Mouse (Mus musculus) leukemia stem cell, adult 10-12 weeks (primary cell): ENCODE data around the gene Lrrc8a. TPM values are rescaled to one million over a fixed set of nuclear protein-coding genes. Genes with fewer than 3 reads are reported as not detected.

Experiments used
- polyA plus RNA-seq: library from polyadenylated mRNA; stranded (reverse); fragments of >175 nt; gene quantifications from 2 replicates; pipeline ENCODE4 v1.2.3, GENCODE M21; 2012; ENCODE audit warnings: low replicate concordance

Gene Lrrc8a
- 6.1 and 9.8 TPM in 2 replicates for polyA plus RNA-seq

DNA sequence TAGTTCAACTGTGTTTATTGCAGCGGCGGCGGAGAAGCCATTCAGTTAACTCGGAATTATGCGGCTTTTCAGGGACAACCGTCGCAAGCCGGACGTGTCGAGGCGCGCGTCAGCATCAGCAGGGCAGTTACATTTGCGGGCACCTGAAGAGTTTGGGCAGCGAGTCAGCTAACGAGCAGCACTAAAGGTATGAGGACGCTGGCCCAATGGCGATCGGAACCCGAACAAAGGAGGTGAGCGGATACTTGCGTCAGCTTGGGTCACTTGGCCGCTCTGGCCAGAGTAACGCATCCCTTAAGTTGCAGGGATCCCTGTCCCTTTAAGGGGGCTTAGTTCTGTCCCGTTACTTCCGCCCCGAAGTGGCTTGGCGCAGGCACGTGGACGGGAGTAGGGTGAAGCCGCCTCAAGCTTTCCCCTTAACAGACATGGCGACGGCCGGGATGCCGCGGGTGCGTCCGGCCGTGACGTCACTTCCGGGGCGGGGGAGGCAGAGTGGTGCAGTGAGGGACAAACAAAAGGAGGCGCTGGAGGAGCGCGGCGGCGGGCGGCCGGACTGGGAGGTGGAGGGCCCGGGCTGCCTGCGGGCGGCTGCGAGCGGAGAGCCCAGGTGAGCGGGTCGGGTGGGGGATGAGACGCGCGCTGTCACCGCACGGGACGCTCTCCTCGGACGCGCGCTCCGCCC is at the start of gene Lrrc8a:
Lrrc8a (plus strand) TSS at position 517 of the 682 bp plus-strand sequence.

DNA sequence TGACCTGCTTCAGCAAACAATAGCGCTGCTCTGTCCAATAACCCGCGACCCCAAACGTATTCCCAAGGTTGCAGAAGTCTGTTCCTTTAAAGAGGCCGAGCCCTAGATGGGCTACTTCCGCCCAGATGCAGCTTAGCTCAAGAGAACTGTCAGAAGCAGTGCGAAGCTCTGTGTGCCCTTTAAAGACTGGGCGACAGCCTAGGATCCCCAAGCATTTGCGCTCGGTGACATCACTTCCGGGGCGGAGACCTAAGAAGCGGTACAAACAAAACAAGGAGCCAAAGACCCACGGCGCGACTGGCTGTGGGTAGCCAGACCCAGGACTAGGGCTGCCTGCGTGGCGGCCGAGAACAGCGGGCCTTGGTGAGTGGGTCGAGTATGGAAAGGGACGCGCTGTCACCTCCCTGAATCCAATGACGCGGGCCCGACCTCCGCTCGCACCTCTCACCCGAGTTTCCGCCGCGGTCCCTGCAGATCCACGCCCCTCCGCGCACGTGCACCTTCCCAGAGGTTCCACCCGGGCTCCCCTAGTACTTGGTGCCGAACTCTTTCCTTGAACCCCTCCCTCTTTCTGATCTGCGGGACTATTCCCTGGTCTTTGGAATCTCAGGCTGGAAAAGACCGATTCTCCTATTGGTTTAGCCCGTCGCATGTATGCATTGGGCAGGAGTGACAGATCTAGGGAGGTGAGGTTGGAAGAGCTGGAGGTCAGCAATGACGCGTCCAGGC is 31.7 kb upstream of the Lrrc8a start, which contains the start of gene Kyat1:
Kyat1 (minus strand) TSS at position 219 of the 729 bp plus-strand sequence.

GRCm38 (mm10) chr2:30240267-30240666 is 2.8 kb downstream of the Lrrc8a start, which contains the start of gene Gm28035:
Gene Gm28035, plus strand, starts transcription at chr2:30240567.

DNA sequence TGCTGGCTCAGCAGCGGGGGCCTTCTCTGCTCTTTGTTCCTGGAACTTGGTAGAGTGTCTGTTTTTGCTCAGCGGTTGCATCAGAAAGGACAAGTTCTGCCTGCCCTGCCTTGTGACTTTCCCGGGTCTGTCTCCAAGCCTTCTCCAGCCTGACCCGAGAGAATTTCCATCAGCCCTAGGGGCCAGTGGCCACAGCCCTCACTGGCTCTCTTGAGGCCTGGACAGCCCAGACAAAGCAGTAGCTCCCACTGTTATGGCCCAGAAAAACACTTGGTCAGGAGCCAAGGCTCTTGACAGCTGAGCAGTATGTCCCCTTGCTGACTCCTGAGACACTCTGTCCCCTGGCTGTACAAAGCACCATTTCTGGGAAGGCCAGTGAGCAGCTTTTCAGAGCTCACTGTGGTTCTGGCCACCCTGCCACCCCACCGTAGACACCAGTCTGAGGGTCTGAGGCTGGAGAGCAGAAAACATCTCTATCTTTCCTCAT is 28.3 kb downstream of the Lrrc8a start, which contains the start of gene Phyhd1:
Phyhd1 (plus strand) TSS at position 437 of the 487 bp plus-strand sequence.

DNA sequence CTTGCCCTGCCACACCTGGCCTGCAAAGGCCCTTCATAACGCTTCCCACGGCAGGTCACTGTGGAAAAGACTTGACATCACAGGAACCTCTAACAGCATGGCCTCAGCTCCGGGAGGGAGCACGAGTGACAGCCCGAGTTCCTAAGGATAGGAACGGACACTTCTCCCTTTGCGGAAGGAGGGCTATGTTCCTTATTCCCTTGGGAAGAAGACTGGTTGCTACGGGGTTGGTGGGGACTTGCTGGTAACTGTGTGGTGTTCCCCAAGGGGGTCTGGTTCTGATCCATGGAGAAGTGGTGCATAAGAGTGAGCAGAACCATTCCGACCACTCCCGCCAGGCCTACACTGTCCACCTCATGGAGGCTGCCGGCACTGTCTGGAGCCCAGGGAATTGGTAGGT is 43.2 kb downstream of the Lrrc8a start, which contains the start of gene Gm28038:
Gm28038 (plus strand) TSS at position 301 of the 400 bp plus-strand sequence.

DNA sequence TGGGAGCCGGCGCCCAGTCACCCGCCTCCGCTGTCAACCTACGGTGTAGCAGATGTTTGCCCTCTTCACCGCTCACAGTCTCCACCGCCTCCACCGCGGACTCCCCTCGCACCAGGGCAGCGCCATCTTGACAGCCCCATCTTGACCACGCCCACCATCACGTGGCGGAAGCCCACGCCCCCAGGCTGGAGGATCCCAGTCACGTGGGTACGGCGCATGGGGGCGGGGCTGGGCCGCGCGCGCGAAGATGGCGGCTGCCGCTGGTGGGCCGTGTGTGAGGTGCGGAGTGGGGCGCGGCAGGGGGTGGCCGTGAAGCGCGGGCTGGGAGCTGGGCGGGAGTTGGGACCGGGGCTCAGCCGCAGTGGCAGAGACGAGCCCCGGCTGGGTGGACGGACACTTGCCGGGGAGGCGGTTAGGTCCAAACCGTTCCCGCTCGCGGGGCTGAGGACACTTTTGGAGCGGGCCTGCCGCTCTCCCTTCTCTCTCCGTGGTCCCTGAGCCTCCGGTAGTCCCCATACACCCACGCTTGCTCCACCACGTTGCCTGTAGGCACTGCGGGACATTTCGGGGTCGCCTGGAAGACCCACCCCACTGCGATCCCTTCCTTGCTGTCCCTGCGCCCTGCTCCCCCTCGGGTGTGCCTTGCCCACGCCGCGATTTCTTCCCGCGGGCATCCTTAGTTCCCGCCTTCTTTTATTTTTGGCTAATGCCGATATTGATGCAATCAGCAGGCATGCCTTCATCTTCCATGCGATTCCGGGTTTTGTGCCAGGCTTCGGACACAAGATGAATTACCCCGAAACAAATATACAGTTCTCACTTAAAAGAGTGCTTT is 48.9 kb downstream of the Lrrc8a start, which contains the start of the genes Dolk and Nup188:
Dolk (minus strand) TSS at position 143 of the 835 bp plus-strand sequence.
Nup188 (plus strand) TSS at position 206 of the 835 bp plus-strand sequence.

Other genes starting within 250 kb of the Lrrc8a start
- gene Wdr34, start 188.8 kb upstream of the Lrrc8a start, polyA plus RNA-seq: 15.7 and 34.5 TPM in 2 replicates
- gene Set, start 180.3 kb upstream of the Lrrc8a start, polyA plus RNA-seq: 296 and 346 TPM in 2 replicates
- gene Pkn3, start 160.0 kb upstream of the Lrrc8a start, polyA plus RNA-seq: 6.7 and 9.1 TPM in 2 replicates
- 14.6 and 43.7 TPM in 2 replicates for gene Zdhhc12, start 144.1 kb upstream of the Lrrc8a start, polyA plus RNA-seq
- 7.1 and 21.2 TPM in 2 replicates for gene Zer1, start 113.1 kb upstream of the Lrrc8a start, polyA plus RNA-seq
- 17.0 and 31.5 TPM in 2 replicates for gene Tbc1d13, start 104.0 kb upstream of the Lrrc8a start, polyA plus RNA-seq
- gene Endog, start 66.2 kb upstream of the Lrrc8a start, polyA plus RNA-seq: 23.2 and 24.5 TPM in 2 replicates
- gene Spout1, start 59.3 kb upstream of the Lrrc8a start, polyA plus RNA-seq: 30.2 and 41.2 TPM in 2 replicates
- 2.2 and 14.6 TPM in 2 replicates for gene Kyat1, start 31.9 kb upstream of the Lrrc8a start, polyA plus RNA-seq
- gene Gm28035, start 2.9 kb downstream of the Lrrc8a start, polyA plus RNA-seq: 1.7 and 3.0 TPM in 2 replicates
- gene Phyhd1, start 28.5 kb downstream of the Lrrc8a start, polyA plus RNA-seq: 3.2 and 7.0 TPM in 2 replicates
- gene Gm28038, start 43.3 kb downstream of the Lrrc8a start, polyA plus RNA-seq: not detected in 2 replicates
- gene Dolk, start 48.6 kb downstream of the Lrrc8a start, polyA plus RNA-seq: 3.2 and 10.1 TPM in 2 replicates
- 95.1 and 191 TPM in 2 replicates for gene Nup188, start 48.7 kb downstream of the Lrrc8a start, polyA plus RNA-seq
- gene Sh3glb2, start 121.6 kb downstream of the Lrrc8a start, polyA plus RNA-seq: 47.2 and 50.4 TPM in 2 replicates
- gene Miga2, start 126.5 kb downstream of the Lrrc8a start, polyA plus RNA-seq: 17.5 and 19.1 TPM in 2 replicates
- gene Dolpp1, start 154.5 kb downstream of the Lrrc8a start, polyA plus RNA-seq: 30.4 and 38.1 TPM in 2 replicates
- gene Crat, start 178.1 kb downstream of the Lrrc8a start, polyA plus RNA-seq: 92.1 and 105 TPM in 2 replicates
- 631 and 1,491 TPM in 2 replicates for gene Ptpa, start 178.3 kb downstream of the Lrrc8a start, polyA plus RNA-seq
- 3.4 and 5.1 TPM in 2 replicates for gene Ier5l, start 236.5 kb downstream of the Lrrc8a start, polyA plus RNA-seq